9 mouse cellular contexts compared by ENCODE assay signal in the genomic region with DNA sequence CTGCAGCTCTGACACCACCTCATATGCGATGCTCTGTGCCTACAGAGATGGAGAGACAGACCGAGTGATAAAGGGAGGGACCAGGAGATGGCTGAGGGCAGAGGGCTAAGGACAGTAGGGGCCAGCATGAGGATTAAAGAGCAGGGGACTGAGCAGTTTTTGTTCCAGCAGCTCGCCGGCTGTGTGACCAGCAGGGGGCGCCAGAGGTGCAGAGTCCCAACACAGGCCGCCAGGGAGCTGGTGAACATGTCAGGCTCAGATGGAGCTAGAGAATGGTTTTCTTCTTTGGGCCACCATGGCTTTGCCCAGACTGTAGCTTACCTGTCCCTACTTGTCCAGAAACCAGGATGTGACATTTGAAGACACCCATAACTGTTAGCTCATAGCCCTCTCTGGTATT. TPM values are rescaled to one million over a fixed set of nuclear protein-coding genes. Genes with fewer than 3 reads are reported as not detected.
A peak's percentile ranks its signal among the peaks of the same experiment; 100 is the strongest.
DNase-seq lines count a peak whose midpoint lies in the region; ATAC-seq and TF ChIP-seq lines count a peak whose summit lies in the region.
"Had no signal": no experiment of that assay in that cellular context is flagged by ENCODE, and none has a peak within 500 bp of the region (broad histone marks: within the 10 kb centered on the region; RNA-seq: fewer than 3 reads in every experiment).

No protein-coding gene starts in this region.

- peaks cover 22% of the 10 kb centered on the region for H3K27me3 ChIP-seq in erythroblast, embryonic 14.5 days (ENCODE audit: control insufficient read depth)
- H3K27me3 ChIP-seq in midbrain, embryonic 12.5 days = no peaks in the 10 kb centered on the region

- DNase-seq in MEL-GATA-1-ER (ENCODE audit: extremely low read depth, low read depth) = peak; percentile 26
- DNase-seq in left cerebral cortex, postnatal 36 days (ENCODE audit: low spot score in 2 of 2) = peak; percentile 71 to 80
- DNase-seq in right cerebral cortex, postnatal 4 days = peak; percentile 96
- peak; percentile 80 for DNase-seq in yolk sac, embryonic 10.5 days (ENCODE audit: low spot score)

- peaks cover 3% of the 10 kb centered on the region for H3K4me1 ChIP-seq in bone marrow, adult 2 months (ENCODE audit: control insufficient read depth, insufficient read depth, low read length)
- H3K4me1 ChIP-seq in erythroblast, embryonic 14.5 days (ENCODE audit: control insufficient read depth) = peaks cover 78% of the 10 kb centered on the region
- H3K4me1 ChIP-seq in midbrain, embryonic 12.5 days = peaks cover 8% of the 10 kb centered on the region; the same call in 1 of the 2 replicates

- no peak overlapping the region for H3K4me2 ChIP-seq in midbrain, embryonic 12.5 days (replicated peaks)
- H3K4me2 ChIP-seq: limb, embryonic 13.5 days had no signal

- ATAC-seq in hematopoietic stem cell, adult 5-6 weeks (replicated peaks in 1 of 2; ENCODE audit: insufficient read depth in 1 of 2, low FRiP score in 2 of 2, low TSS enrichment in 1 of 2, low read depth in 1 of 2, poor library complexity in 2 of 2, severe bottlenecking in 2 of 2) = peak; percentile 27 to 50
- 0 out of 2 replicates have a peak, but pooled peaks have one; percentile 5 for ATAC-seq in midbrain, embryonic 12.5 days (ENCODE audit: low FRiP score, low read depth)

- H3K4me3 ChIP-seq in bone marrow, adult 2 months (replicated peaks; ENCODE audit: control insufficient read depth, low read depth, low read length) = no peak overlapping the region
- peak overlapping the region; percentile 90 for H3K4me3 ChIP-seq in erythroblast, embryonic 14.5 days (replicated peaks)
- H3K4me3 ChIP-seq in midbrain, embryonic 12.5 days = no peak overlapping the region
- H3K4me3 ChIP-seq: limb, embryonic 13.5 days had no signal

- H3K9ac ChIP-seq in midbrain, embryonic 12.5 days (replicated peaks) = 0 out of 2 replicates have a peak overlapping the region, but pooled peaks have one; percentile 7
- H3K9ac ChIP-seq: limb, embryonic 13.5 days had no signal

- peak overlapping the region; percentile 73 for H3K27ac ChIP-seq in bone marrow, adult 2 months (ENCODE audit: control insufficient read depth, insufficient read depth, low read depth, low read length, poor library complexity)
- H3K27ac ChIP-seq in midbrain, embryonic 12.5 days (replicated peaks) = no peak overlapping the region
- H3K27ac ChIP-seq: limb, embryonic 13.5 days had no signal

- peaks cover 17% of the 10 kb centered on the region for H3K36me3 ChIP-seq in erythroblast, embryonic 14.5 days (ENCODE audit: control insufficient read depth)
- H3K36me3 ChIP-seq in midbrain, embryonic 12.5 days = 0 out of 2 replicates have a peak, but pooled peaks cover 2% of the 10 kb centered on the region
- H3K36me3 ChIP-seq: limb, embryonic 13.5 days had no signal

- H3K9me3 ChIP-seq in erythroblast, embryonic 14.5 days (ENCODE audit: control insufficient read depth, low read length) = no peaks in the 10 kb centered on the region
- no peaks in the 10 kb centered on the region for H3K9me3 ChIP-seq in midbrain, embryonic 12.5 days
- H3K9me3 ChIP-seq: limb, embryonic 13.5 days had no signal

- intact Hi-C loops in left cerebral cortex, postnatal 36 days (cut with DNase I) = loop anchor here (1.0 to 5.0 kb wide), 2 partner anchors 25 to 77 kb away; no protein-coding TSS in a partner anchor

- 0 out of 2 replicates have a peak, but pooled peaks have one; percentile 1 for TF ChIP-seq POLR2A in bone marrow, adult 2 months (IDR thresholded peaks at IDR 0.05; ENCODE audit: borderline replicate concordance, control insufficient read depth, low read depth, low read length)

- peak; percentile 96 for TF ChIP-seq CTCF in bone marrow, adult 2 months (IDR thresholded peaks at IDR 0.05; ENCODE audit: control insufficient read depth, insufficient read depth, low read length)

- 5% methylated on average over 6 of the region's 6 CpGs for WGBS in bone marrow, adult 2 months
- WGBS in midbrain, embryonic 12.5 days = under 1% methylated on average over 6 of the region's 6 CpGs

RNA-seq across cellular contexts. Expression of gene Arrdc2, which starts 5.0 kb away (rescaled TPM):
- polyA plus RNA-seq in bone marrow, adult 2 months (2011; ENCODE audit: insufficient read depth, insufficient read length, low replicate concordance, missing spikeins) = 19.1 and 44.8 TPM in 2 replicates
- 28.7 and 50.4 TPM in 2 replicates for polyA plus RNA-seq in erythroblast, embryonic 14.5 days (2012)
- 8.6 and 8.8 TPM in 2 replicates for total RNA-seq in hematopoietic stem cell, adult 5-6 weeks (2017)
- total RNA-seq in left cerebral cortex, postnatal 36 days (2021) = 10 to 100 TPM; 16.9 to 20.2 TPM
- polyA plus RNA-seq in midbrain, embryonic 12.5 days (2016; fragmentation: Nextera tagmentation; extraction: Ambion mirVana) = 10.4 and 10.5 TPM in 2 replicates

RNA-seq across cellular contexts. Expression of gene Kcnn1, which starts 18.5 kb away (rescaled TPM):
- polyA plus RNA-seq in bone marrow, adult 2 months (2011; ENCODE audit: insufficient read depth, insufficient read length, low replicate concordance, missing spikeins) = not detected in 2 replicates
- 0.16 and 0.21 TPM in 2 replicates for polyA plus RNA-seq in erythroblast, embryonic 14.5 days (2012)
- 0.56 and 1.5 TPM in 2 replicates for total RNA-seq in hematopoietic stem cell, adult 5-6 weeks (2017)
- 10 to 100 TPM; 18.3 to 27.0 TPM for total RNA-seq in left cerebral cortex, postnatal 36 days (2021)
- 27.4 TPM in 2 replicates for polyA plus RNA-seq in midbrain, embryonic 12.5 days (2016; fragmentation: Nextera tagmentation; extraction: Ambion mirVana)

RNA-seq across cellular contexts. Expression of gene Ccdc124, which starts 29.2 kb away (rescaled TPM):
- polyA plus RNA-seq in bone marrow, adult 2 months (2011; ENCODE audit: insufficient read depth, insufficient read length, low replicate concordance, missing spikeins) = 27.6 and 41.7 TPM in 2 replicates
- polyA plus RNA-seq in erythroblast, embryonic 14.5 days (2012) = 37.3 and 38.8 TPM in 2 replicates
- 18.0 and 20.1 TPM in 2 replicates for total RNA-seq in hematopoietic stem cell, adult 5-6 weeks (2017)
- 100 to 1,000 TPM in 1 of 2 experiments, 10 to 100 TPM in 1; 88.6 to 108 TPM for total RNA-seq in left cerebral cortex, postnatal 36 days (2021)
- 145 and 152 TPM in 2 replicates for polyA plus RNA-seq in midbrain, embryonic 12.5 days (2016; fragmentation: Nextera tagmentation; extraction: Ambion mirVana)

RNA-seq across cellular contexts. Expression of gene Il12rb1, which starts 36.3 kb away (rescaled TPM):
- polyA plus RNA-seq in bone marrow, adult 2 months (2011; ENCODE audit: insufficient read depth, insufficient read length, low replicate concordance, missing spikeins) = 0.36 and 1.9 TPM in 2 replicates
- polyA plus RNA-seq in erythroblast, embryonic 14.5 days (2012) = 0.03 TPM in 1 of 2 replicates, not detected in the other
- 6.1 and 9.8 TPM in 2 replicates for total RNA-seq in hematopoietic stem cell, adult 5-6 weeks (2017)
- total RNA-seq in left cerebral cortex, postnatal 36 days (2021) = 1 to 10 TPM in 1 of 2 experiments, under 1 TPM in 1; 0.86 to 1.1 TPM
- 0.08 TPM in 1 of 2 replicates, not detected in the other for polyA plus RNA-seq in midbrain, embryonic 12.5 days (2016; fragmentation: Nextera tagmentation; extraction: Ambion mirVana)

RNA-seq across cellular contexts. Expression of gene Mast3, which starts 39.7 kb away (rescaled TPM):
- polyA plus RNA-seq in bone marrow, adult 2 months (2011; ENCODE audit: insufficient read depth, insufficient read length, low replicate concordance, missing spikeins) = 20.5 and 70.7 TPM in 2 replicates
- polyA plus RNA-seq in erythroblast, embryonic 14.5 days (2012) = 3.7 and 4.8 TPM in 2 replicates
- total RNA-seq in hematopoietic stem cell, adult 5-6 weeks (2017) = 14.4 and 28.0 TPM in 2 replicates
- total RNA-seq in left cerebral cortex, postnatal 36 days (2021) = 100 to 1,000 TPM; 312 to 338 TPM
- polyA plus RNA-seq in midbrain, embryonic 12.5 days (2016; fragmentation: Nextera tagmentation; extraction: Ambion mirVana) = 17.1 and 18.0 TPM in 2 replicates

Comparison
In these comparisons a context has a peak if more than half of its experiments do, and no peak if none do; other contexts are left out.
1. DNase-seq: peak in every context shown above with its lines; median percentile 96 in right cerebral cortex, postnatal 4 days; 80 in yolk sac, embryonic 10.5 days; 76 in left cerebral cortex, postnatal 36 days; 26 in MEL-GATA-1-ER.
2. RNA of gene Kcnn1, which starts 18.5 kb away (polyA plus RNA-seq): 27.4 TPM in midbrain, embryonic 12.5 days; 0.16 to 0.21 TPM in erythroblast, embryonic 14.5 days and not detected in bone marrow, adult 2 months; every median in the first group is over 10 times any median in the second.